Mouse (Mus musculus) layer of hippocampus, adult 2 months (tissue): ENCODE results near the gene Mpv17l2. TPM values are rescaled to one million over a fixed set of nuclear protein-coding genes. Genes with fewer than 3 reads are reported as not detected.
A peak's percentile ranks its signal among the peaks of the same experiment; 100 is the strongest.

ENCODE experiments used
- DNase-seq, 2 experiments: peaks; one replicate each; pipeline ENCODE4 v3.0.0; 2022; ENCODE audit warnings: low spot score in 2 of 2
- H3K27ac ChIP-seq: fragments of 200-600 bp; 2 replicates; pipeline ENCODE4 v1.8.1; 2022
- H3K4me3 ChIP-seq: fragments of 200-600 bp; 2 replicates; pipeline ENCODE4 v1.8.1; 2022; ENCODE audit warnings: mild to moderate bottlenecking
- CTCF ChIP-seq: fragments of 200-600 bp; conservative IDR thresholded peaks from 2 replicates; pipeline ENCODE4 v1.8.1; 2022; ENCODE audit warnings: antibody characterized with exemption, mild to moderate bottlenecking, moderate library complexity
- total RNA-seq, 2 experiments: library from RNA; stranded (reverse); gene quantifications; 2 replicates each; pipeline ENCODE4 v1.2.3; 2021

Gene Mpv17l2
- total RNA-seq, 2 experiments from 2014 or later, result 36.5 to 42.7 TPM

DNA sequence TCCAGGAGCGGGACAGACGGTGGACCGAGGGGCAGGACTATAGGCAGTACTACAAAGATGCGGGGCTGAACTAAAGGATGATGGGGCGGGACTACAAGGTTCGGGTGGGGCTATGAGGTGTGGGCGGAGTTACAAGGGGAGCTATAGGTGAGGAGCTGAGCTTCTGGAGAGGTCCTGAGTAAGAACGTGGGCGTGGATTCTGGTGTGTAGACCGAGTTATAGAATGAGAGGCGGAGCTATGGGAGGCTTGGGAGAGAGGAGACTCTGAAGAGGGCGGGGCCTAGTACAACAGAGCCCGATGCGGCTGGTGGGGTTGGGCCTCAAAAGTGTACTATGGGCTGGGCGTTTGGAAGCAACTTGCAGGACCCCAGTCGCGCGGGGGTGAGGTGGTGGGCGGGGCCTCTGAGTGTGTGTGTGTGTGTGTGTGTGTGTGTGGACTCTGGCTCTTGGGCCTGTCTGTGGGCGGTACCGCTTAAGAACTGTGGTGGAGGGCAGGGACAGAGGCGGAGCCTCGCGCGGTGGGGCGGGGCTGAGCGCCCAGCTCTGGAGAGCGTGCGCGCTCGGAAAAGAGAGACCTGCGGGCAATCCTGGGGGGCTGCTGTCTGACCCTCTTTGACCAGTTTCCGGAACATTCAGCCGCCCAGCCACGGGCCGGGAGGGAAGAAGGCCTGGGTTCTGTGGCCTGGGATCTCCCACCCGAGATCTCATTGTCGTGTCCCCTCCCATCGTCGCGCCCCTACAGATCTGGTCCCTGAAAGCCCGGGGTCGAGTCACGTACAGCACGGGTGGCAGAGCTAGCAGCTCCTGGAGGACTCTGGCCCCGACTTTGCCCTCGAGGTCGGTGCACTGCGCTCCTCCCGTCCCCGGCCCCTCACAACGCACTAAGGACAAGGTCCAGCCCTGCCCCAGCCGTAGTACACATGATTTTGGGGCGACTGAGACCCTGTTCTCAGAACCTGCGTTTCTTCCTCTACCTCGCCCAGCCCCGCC is 36.6 kb upstream of the Mpv17l2 start:
- DNase-seq, result peak; percentile 88 to 95
- TF ChIP-seq CTCF, result no peak
- Histone ChIP-seq H3K4me3 (peak overlapping the region; percentile 82), H3K27ac (peak overlapping the region; percentile 99)

DNA sequence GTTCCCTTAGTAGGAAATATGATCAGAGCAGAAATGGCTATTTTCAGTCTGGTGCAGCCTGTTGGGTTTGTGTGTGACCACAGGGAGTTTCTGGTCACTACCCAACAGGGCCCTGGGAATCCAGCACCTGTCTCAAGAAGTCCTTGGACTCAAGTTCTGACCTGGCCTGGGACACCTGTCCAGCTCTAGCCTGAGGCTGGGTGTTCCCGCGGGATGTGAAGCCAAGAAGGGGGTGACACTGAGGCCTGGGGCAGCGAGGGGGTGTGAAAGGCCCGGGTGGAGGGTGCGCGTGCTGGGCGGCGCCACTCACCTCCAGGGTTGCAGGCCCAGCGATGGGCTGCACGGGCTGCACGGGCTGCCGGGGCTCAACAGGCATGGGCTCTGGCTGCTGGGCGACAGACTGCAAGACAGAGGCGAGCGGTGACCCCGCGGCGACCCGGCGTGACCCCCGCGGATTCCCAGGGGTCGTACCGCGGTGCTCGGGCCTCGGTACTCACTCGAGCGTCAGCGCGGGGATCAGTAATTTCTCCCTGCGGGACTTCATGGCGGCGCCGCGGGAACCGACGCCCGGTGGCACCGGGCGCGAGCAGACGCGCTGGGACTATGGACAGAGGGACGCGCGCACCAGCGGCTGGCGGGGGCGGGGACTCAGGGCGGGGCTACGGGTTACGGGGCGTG is 35.8 kb upstream of the Mpv17l2 start:
- no peak for TF ChIP-seq CTCF
- H3K4me3 ChIP-seq, result peak overlapping the region; percentile 82
- no peak for DNase-seq
- peak overlapping the region; percentile 99 for H3K27ac ChIP-seq

DNA sequence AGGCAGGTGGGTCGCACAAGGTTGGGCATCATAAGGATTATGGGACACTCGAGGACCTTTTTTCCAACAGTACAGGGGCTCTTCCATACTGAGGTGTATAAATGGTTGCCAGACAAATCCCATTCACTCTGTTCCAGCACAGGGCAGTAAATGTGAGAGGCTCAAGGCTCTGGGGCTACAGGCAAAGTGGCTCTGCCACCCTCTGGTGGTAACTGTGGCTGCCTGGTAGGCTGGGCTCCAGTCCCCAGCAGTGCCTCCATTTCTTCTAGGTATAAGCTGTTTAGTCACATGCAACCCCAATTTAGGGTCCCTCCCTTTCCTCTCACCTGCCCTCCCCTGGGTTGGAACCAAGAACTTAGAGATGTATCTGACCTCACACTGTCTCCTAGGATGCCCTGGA is 34.6 kb upstream of the Mpv17l2 start:
- DNase-seq, result no peak
- peak; percentile 62 for TF ChIP-seq CTCF
- peak overlapping the region; percentile 82; the same call in 1 of the 2 replicates for H3K4me3 ChIP-seq
- H3K27ac ChIP-seq, result peak overlapping the region; percentile 99

DNA sequence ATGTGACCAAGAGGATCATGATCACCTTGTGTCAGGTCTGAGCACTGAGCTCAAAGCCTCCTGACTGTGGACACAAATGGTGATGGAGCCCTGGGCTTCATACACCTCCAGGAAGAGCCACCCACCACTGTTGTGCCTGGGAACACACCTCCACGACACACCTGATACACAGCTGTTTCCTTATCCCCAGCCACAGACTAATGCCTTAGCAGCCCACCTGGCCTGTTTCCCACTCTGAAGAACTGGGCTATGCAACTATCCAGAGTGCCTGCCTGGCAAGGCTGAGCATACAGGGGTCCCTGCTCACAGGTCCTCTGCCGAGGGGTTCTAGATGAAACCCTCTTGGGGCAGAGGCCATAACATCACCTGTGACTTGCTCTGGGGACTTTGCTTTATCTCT is 33.5 kb upstream of the Mpv17l2 start:
- no peak for TF ChIP-seq CTCF
- Histone ChIP-seq H3K27ac (peak overlapping the region; percentile 99), H3K4me3 (peak overlapping the region; percentile 4; the same call in 1 of the 2 replicates)
- no peak for DNase-seq

DNA sequence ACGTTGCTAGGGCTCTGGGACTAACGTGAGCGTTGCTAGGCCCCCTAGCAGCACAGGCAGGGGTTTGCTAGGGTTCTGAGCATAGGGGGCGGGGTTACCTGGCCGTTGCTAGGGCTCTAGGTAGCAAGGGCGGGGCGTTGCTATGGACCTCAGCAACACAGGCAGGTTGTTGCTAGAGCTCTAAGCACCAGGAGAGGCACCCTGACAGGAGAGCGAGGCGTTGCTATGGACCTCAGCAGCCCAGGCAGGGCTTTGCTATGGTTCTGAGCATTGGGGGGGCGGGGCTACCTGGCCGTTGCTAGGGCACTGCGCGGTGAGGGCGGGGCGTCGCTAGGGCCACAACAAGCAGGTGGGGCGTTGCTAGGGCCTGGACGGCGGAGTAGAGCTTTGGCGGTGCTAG is 32.0 kb upstream of the Mpv17l2 start:
- no peak for TF ChIP-seq CTCF
- Histone ChIP-seq H3K27ac (peak overlapping the region; percentile 99), H3K4me3 (peak overlapping the region; percentile 90)
- DNase-seq, result peak in 1 of 2 experiments; percentile 67

DNA sequence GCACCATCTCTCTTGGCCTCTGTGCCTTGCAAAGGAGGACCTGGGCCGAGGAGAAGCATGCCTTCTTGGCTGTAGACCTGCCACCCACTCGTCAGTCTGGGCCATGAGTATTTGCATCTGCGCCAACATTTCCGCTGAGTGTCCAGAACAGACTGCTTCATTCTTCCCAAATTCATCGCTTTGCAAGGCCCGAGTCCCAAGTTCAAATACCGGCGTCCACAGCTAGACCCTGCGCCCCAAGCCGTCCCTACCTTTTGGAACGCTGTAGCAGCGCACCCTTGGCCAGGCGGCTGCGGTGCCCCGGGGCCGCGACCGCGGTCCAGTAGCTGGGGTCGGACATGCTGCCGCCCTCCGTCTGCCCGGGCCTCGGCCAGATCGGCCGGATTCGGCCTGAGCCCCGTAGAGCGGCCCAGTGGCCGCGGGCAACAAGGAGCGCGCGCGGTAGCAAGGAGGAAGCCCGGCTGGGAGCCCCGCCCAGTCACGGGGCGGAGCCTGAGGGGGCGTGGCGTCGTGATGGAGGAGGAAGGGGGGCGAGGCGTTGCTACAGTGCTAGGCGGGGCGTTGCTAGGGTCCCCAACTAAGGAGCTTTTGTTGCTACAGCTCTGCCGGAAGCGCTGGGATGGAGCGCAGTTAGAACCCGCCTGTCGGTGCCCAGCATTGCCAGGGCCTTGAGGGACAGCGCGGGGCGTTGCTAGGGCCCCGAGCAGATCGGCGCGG is 31.4 kb upstream of the Mpv17l2 start:
- peak; percentile 98 to 99 for DNase-seq
- Histone ChIP-seq H3K27ac (peak overlapping the region; percentile 99), H3K4me3 (peak overlapping the region; percentile 90)
- TF ChIP-seq CTCF, result no peak

DNA sequence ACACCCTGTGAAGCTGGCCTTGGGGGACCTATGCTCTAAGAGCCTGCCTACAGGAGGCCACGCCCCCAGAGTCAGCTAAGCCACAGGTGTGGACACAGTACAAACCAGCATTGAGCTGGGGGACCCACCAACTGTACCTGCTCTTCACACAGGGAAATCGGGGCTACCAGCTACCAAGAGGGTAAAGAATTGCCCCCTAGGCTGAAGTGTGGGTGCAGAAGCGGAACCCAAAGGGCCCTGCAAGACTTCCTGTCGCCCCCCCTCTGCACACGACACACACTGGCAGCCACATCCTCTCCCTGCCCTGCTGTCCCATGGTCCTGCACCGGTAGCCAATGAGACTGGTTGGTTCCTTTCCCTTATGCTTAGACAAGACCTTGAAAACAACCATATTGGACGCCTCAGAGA is 30.6 kb upstream of the Mpv17l2 start:
- no peak for DNase-seq
- H3K4me3 ChIP-seq, result peak overlapping the region; percentile 90
- no peak for TF ChIP-seq CTCF
- peak overlapping the region; percentile 99 for H3K27ac ChIP-seq

DNA sequence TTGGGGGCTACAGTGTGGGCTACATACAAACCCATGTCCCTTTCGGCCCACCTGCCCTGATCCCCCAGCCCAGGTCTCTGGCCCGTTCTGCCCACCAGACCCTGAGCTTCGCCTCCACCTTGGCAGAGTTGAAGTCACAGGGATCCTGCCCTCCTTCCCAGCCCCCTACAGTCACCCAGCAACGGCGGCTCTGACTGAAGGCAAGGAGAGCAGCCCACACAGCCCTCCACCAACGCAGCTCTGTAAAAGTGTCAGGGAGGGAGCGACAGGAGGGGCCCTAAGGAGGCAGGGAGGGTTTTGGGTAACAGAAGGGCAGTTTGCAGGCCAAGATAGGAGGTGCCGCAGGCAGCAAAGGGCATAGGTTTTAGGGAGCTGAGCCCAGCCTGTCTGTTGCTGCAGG is 30.1 kb upstream of the Mpv17l2 start:
- no peak for TF ChIP-seq CTCF
- H3K4me3 ChIP-seq, result peak overlapping the region; percentile 90
- peak overlapping the region; percentile 99 for H3K27ac ChIP-seq
- DNase-seq, result peak in 1 of 2 experiments; percentile 62

DNA sequence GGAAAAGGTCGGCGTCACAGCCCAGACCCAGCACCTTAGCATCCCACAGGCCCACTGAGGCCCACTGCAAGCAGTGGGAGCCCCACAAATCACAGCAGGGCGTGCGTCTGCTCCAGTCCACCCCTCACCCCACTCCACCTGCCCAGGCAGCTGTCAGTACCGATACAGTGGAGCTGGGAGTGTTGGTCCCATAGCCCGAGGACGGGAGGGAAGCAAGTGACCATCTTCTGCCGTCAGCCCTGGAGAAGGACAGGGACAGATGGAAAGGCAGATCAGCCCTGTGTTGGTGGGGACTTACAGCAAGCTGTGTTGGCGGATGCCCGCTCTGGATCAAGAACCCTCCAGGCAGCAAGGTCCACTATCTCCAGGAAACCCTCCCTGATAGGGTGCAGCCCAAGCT is 28.3 kb upstream of the Mpv17l2 start:
- Histone ChIP-seq H3K4me3 (peak overlapping the region; percentile 4; the same call in 1 of the 2 replicates), H3K27ac (peak overlapping the region; percentile 99)
- TF ChIP-seq CTCF, result no peak
- no peak for DNase-seq

- no peak overlapping the region for H3K4me3 ChIP-seq
- TF ChIP-seq CTCF, result no peak
- no peak for DNase-seq
- peak overlapping the region; percentile 99 for H3K27ac ChIP-seq
Measured at GRCm38 (mm10) chr8:70787941-70788667, 27.4 kb upstream of the Mpv17l2 start.

GRCm38 (mm10) chr8:70787051-70787445 is 26.3 kb upstream of the Mpv17l2 start:
- no peak overlapping the region for H3K27ac ChIP-seq

More at GRCm38 (mm10) chr8:70787051-70787445, 26.3 kb upstream of the Mpv17l2 start:
- no peak for DNase-seq
- no peak for TF ChIP-seq CTCF
- no peak overlapping the region for H3K4me3 ChIP-seq
